Mouse (Mus musculus): ENCODE data around the gene Hip1r.

- no peak for TF ChIP-seq CTCF (IDR thresholded peaks at IDR 0.05; ENCODE audit: insufficient read depth, low read depth, low read length)
- TF ChIP-seq POLR2A (IDR thresholded peaks at IDR 0.05; ENCODE audit: insufficient read depth, low read depth, low read length) = no peak
Measured at GRCm38 (mm10) chr5:123991321-123991720, 17.9 kb downstream of the Hip1r start.
